Mouse (Mus musculus): Measurements from ENCODE around the gene Rae1. TPM values are rescaled to one million over a fixed set of nuclear protein-coding genes. Genes with fewer than 3 reads are reported as not detected.

Rae1 gene
- total RNA-seq, 1 experiment, result 120 TPM

DNA sequence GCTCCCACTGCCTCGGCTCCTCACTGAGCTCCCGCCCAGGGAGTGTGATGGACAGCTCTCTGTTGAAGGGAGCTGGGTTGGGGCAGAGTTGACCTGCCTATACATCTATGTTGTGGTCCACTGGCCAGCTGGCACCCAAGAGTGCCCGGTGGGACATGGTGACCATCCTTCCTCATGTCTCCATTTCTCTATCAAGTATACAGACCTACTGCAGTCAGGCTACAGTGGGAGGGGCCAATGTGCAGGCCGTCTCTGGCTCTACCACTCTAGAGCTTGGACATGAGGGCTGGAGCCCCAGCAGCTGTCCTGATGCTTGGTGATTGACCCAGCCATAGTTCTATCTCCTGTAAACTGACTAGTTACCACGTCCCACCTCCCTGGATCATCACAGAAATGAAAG is 37.4 kb downstream of the Rae1 start:
- no peak overlapping the region for H3K4me3 ChIP-seq (ENCODE audit: insufficient read depth in 1 of 2, low read depth in 1 of 2, low read length in 2 of 2, poor library complexity in 1 of 2, severe bottlenecking in 1 of 2)
- no peaks in the 10 kb centered on the region for H3K9me3 ChIP-seq (ENCODE audit: control insufficient read depth, insufficient read depth, low read depth, low read length)
- DNase-seq (ENCODE audit: low read depth, low spot score), result no peak
- TF ChIP-seq CHD2 (IDR thresholded peaks at IDR 0.05; ENCODE audit: low read depth, low read length), result no peak
- TF ChIP-seq MAFK (IDR thresholded peaks at IDR 0.05; ENCODE audit: insufficient read depth, low read depth, low read length), result no peak
- no peak for TF ChIP-seq HCFC1 (IDR thresholded peaks at IDR 0.05; ENCODE audit: borderline replicate concordance, insufficient read depth, low read length)
- TF ChIP-seq ZC3H11A (IDR thresholded peaks at IDR 0.05; ENCODE audit: borderline replicate concordance, low read depth, low read length), result no peak
- TF ChIP-seq ZNF384 (IDR thresholded peaks at IDR 0.05; ENCODE audit: low read depth, low read length), result no peak
- H3K4me1 ChIP-seq (ENCODE audit: control insufficient read depth in 2 of 2, insufficient read depth in 2 of 2, low read length in 2 of 2, poor library complexity in 1 of 2), result no peaks in the 10 kb centered on the region
- H3K36me3 ChIP-seq (ENCODE audit: control insufficient read depth, insufficient read depth, low read length, poor library complexity, severe bottlenecking), result peaks cover 31% of the 10 kb centered on the region
- in situ Hi-C loops (cut with MboI; ENCODE audit: low sequenced_read_pairs in 2 of 2, unreplicated experiment in 2 of 2), result no loop called here
- no peak overlapping the region for H3K27ac ChIP-seq (ENCODE audit: insufficient read depth, low read depth, low read length, poor library complexity, severe bottlenecking)
- H3K9ac ChIP-seq (ENCODE audit: insufficient read depth, low read depth, low read length, poor library complexity, severe bottlenecking), result no peak overlapping the region

DNA sequence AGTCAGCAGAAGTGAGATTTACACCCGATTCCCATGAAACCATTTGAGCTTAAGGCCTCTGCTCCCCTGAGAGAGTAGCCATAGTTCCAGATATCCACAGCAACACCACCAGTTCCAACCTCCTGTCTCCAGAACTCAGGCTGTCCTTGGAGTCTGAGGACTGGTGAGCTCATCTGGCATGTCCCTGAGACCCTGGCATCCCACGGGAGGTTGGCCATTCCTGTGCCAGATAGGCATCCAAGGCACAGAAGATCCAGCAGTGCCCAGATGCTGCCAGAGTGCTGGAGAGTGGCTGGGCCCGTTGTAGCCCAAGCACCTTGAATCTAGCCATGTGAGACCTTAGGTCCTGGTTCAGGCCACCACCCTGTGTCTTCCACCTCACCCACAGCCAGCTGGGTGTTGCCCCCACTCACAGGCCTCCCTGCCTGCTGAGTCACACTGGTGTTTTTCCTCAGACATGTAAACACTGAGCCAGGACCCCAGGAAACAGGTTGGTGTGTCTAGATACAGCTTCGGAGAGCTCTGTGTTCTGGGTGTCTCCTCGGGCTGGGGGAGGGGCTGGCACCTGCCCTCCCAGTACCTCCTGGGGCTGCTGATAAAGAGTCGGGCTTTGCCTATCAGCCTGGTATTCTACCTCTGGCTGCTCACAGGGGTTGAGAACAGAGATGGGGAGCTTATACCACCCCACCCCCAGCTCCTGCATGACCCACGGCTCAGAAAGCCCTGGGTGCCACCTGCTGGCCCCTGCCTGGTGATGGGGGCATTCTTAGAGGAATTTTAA is 38.1 kb downstream of the Rae1 start:
- TF ChIP-seq MAFK (IDR thresholded peaks at IDR 0.05; ENCODE audit: insufficient read depth, low read depth, low read length) (no peak), CHD2 (IDR thresholded peaks at IDR 0.05; ENCODE audit: low read depth, low read length) (no peak), ZNF384 (IDR thresholded peaks at IDR 0.05; ENCODE audit: low read depth, low read length) (no peak), HCFC1 (IDR thresholded peaks at IDR 0.05; ENCODE audit: borderline replicate concordance, insufficient read depth, low read length) (no peak), ZC3H11A (IDR thresholded peaks at IDR 0.05; ENCODE audit: borderline replicate concordance, low read depth, low read length) (no peak)

DNA sequence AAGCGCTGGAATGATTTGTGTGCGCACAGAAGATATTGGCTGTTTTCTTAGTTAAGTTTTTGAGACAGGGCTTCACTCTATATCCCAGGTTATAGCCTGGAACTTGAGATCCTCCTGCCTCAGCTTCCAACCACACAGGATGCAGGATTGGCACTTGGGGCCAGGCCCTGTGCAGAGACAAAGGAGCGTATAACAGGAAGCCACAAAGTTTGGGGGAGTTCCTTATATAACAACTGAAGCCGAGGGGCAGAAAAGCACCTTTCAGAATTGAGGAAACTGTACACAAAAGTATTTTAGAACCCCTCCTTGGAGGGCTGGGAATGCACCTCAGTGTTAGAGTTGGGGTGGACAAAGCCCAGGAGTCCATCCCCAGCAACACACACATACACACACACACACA is 39.1 kb downstream of the Rae1 start:
- H3K9me3 ChIP-seq (ENCODE audit: control insufficient read depth, insufficient read depth, low read depth, low read length), result no peaks in the 10 kb centered on the region
- TF ChIP-seq CHD2 (IDR thresholded peaks at IDR 0.05; ENCODE audit: low read depth, low read length) (no peak), MAFK (IDR thresholded peaks at IDR 0.05; ENCODE audit: insufficient read depth, low read depth, low read length) (no peak), ZC3H11A (IDR thresholded peaks at IDR 0.05; ENCODE audit: borderline replicate concordance, low read depth, low read length) (no peak), HCFC1 (IDR thresholded peaks at IDR 0.05; ENCODE audit: borderline replicate concordance, insufficient read depth, low read length) (no peak), ZNF384 (IDR thresholded peaks at IDR 0.05; ENCODE audit: low read depth, low read length) (no peak)
- H3K9ac ChIP-seq (ENCODE audit: insufficient read depth, low read depth, low read length, poor library complexity, severe bottlenecking), result no peak overlapping the region
- H3K4me3 ChIP-seq (ENCODE audit: insufficient read depth in 1 of 2, low read depth in 1 of 2, low read length in 2 of 2, poor library complexity in 1 of 2, severe bottlenecking in 1 of 2), result no peak overlapping the region
- peaks cover 0 to under 1% of the 10 kb centered on the region in 2 experiments; a peak in 1 of 4 replicates for H3K4me1 ChIP-seq (ENCODE audit: control insufficient read depth in 2 of 2, insufficient read depth in 2 of 2, low read length in 2 of 2, poor library complexity in 1 of 2)
- no peak for DNase-seq (ENCODE audit: low read depth, low spot score)
- H3K27ac ChIP-seq (ENCODE audit: insufficient read depth, low read depth, low read length, poor library complexity, severe bottlenecking), result no peak overlapping the region
- in situ Hi-C loops (cut with MboI; ENCODE audit: low sequenced_read_pairs in 2 of 2, unreplicated experiment in 2 of 2), result no loop called here
- peaks cover 14% of the 10 kb centered on the region for H3K36me3 ChIP-seq (ENCODE audit: control insufficient read depth, insufficient read depth, low read length, poor library complexity, severe bottlenecking)

More for the DNA sequence above, 38.1 kb downstream of the Rae1 start:
- Histone ChIP-seq H3K27ac (ENCODE audit: insufficient read depth, low read depth, low read length, poor library complexity, severe bottlenecking) (peak overlapping the region; percentile 24; the same call in 1 of the 2 replicates), H3K9me3 (ENCODE audit: control insufficient read depth, insufficient read depth, low read depth, low read length) (no peaks in the 10 kb centered on the region), H3K4me3 (ENCODE audit: insufficient read depth in 1 of 2, low read depth in 1 of 2, low read length in 2 of 2, poor library complexity in 1 of 2, severe bottlenecking in 1 of 2) (no peak overlapping the region), H3K36me3 (ENCODE audit: control insufficient read depth, insufficient read depth, low read length, poor library complexity, severe bottlenecking) (peaks cover 24% of the 10 kb centered on the region), H3K9ac (ENCODE audit: insufficient read depth, low read depth, low read length, poor library complexity, severe bottlenecking) (no peak overlapping the region), H3K4me1 (ENCODE audit: control insufficient read depth in 2 of 2, insufficient read depth in 2 of 2, low read length in 2 of 2, poor library complexity in 1 of 2) (no peaks in the 10 kb centered on the region)
- no peak for DNase-seq (ENCODE audit: low read depth, low spot score)
- in situ Hi-C loops (cut with MboI; ENCODE audit: low sequenced_read_pairs in 2 of 2, unreplicated experiment in 2 of 2), result no loop called here

DNA sequence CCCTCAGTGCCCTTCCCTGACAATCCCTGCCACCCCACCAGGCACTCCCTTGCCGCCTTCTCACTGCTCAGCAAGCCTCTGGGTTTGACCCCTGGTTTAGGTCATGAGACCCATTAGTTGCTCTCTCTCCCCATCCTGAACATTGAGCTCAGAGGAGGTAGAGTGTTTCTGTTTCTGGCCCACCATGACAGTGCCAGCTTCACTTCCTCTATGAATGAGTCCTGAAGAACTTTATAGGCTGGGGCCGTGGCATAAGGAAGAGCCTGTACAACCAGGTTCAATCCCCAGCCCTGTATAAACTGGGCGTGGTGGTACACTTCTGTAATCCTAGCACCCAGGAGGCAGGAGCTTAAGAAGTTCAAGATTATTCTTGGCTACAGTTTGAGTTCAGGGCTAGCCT is 40.9 kb downstream of the Rae1 start:
- no peaks in the 10 kb centered on the region for H3K9me3 ChIP-seq (ENCODE audit: control insufficient read depth, insufficient read depth, low read depth, low read length)
- H3K27ac ChIP-seq (ENCODE audit: insufficient read depth, low read depth, low read length, poor library complexity, severe bottlenecking), result no peak overlapping the region
- TF ChIP-seq CHD2 (IDR thresholded peaks at IDR 0.05; ENCODE audit: low read depth, low read length), result no peak
- no peak for TF ChIP-seq HCFC1 (IDR thresholded peaks at IDR 0.05; ENCODE audit: borderline replicate concordance, insufficient read depth, low read length)
- no peak for TF ChIP-seq ZNF384 (IDR thresholded peaks at IDR 0.05; ENCODE audit: low read depth, low read length)
- TF ChIP-seq ZC3H11A (IDR thresholded peaks at IDR 0.05; ENCODE audit: borderline replicate concordance, low read depth, low read length), result no peak
- TF ChIP-seq MAFK (IDR thresholded peaks at IDR 0.05; ENCODE audit: insufficient read depth, low read depth, low read length), result no peak
- DNase-seq (ENCODE audit: low read depth, low spot score), result no peak
- peaks cover 0 to 5% of the 10 kb centered on the region in 2 experiments; a peak in 1 of 4 replicates for H3K4me1 ChIP-seq (ENCODE audit: control insufficient read depth in 2 of 2, insufficient read depth in 2 of 2, low read length in 2 of 2, poor library complexity in 1 of 2)
- H3K9ac ChIP-seq (ENCODE audit: insufficient read depth, low read depth, low read length, poor library complexity, severe bottlenecking), result no peak overlapping the region
- H3K36me3 ChIP-seq (ENCODE audit: control insufficient read depth, insufficient read depth, low read length, poor library complexity, severe bottlenecking), result no peaks in the 10 kb centered on the region
- in situ Hi-C loops (cut with MboI; ENCODE audit: low sequenced_read_pairs in 2 of 2, unreplicated experiment in 2 of 2), result no loop called here
- H3K4me3 ChIP-seq (ENCODE audit: insufficient read depth in 1 of 2, low read depth in 1 of 2, low read length in 2 of 2, poor library complexity in 1 of 2, severe bottlenecking in 1 of 2), result no peak overlapping the region
